Mouse (Mus musculus): ENCODE measurements around the gene Odf3b.

- TF ChIP-seq POLR2A (IDR thresholded peaks at IDR 0.05; ENCODE audit: insufficient read depth, low read depth, low read length), result no peak
- no peak for TF ChIP-seq CTCF (IDR thresholded peaks at IDR 0.05; ENCODE audit: insufficient read depth, low read depth, low read length)
These were observed 36.2 kb upstream of the Odf3b start for GRCm38 (mm10) chr15:89415282-89415681.
